Mouse (Mus musculus): ENCODE results near the gene Gm8909. TPM values are rescaled to one million over a fixed set of nuclear protein-coding genes. Genes with fewer than 3 reads are reported as not detected.

Gene Gm8909
- not detected in 2 replicates for total RNA-seq (2014; rRNA removed)
- not detected in 2 replicates for polyA plus RNA-seq (2012; rRNA removed)

- H3K36me3 ChIP-seq (ENCODE audit: control insufficient read depth, insufficient read depth, low read length), result no peaks in the 10 kb centered on the region
- no peak within 1 kb of the TSS for H3K27ac ChIP-seq (replicated peaks; ENCODE audit: insufficient read depth, low read depth, low read length)
- peak within 1 kb of the TSS; percentile 61 for H3K9ac ChIP-seq (ENCODE audit: low read depth, low read length)
- peak within 1 kb of the TSS; percentile 95 for H3K4me3 ChIP-seq (ENCODE audit: insufficient read depth, low read depth, low read length)
- WGBS, result 4% methylated on average over 63 of the region's 63 CpGs
- H3K4me1 ChIP-seq (ENCODE audit: control insufficient read depth, insufficient read depth, low read length), result peaks cover 2% of the 10 kb centered on the region; the same call in 1 of the 2 replicates
- no peaks in the 10 kb centered on the region for H3K79me2 ChIP-seq (ENCODE audit: control insufficient read depth, insufficient read depth, low read length)
- peaks cover 18% of the 10 kb centered on the region for H3K27me3 ChIP-seq (ENCODE audit: control insufficient read depth, insufficient read depth, low read length)
- no peak for DNase-seq (ENCODE audit: extremely low read depth, low read depth, low spot score)
- TF ChIP-seq CTCF (IDR thresholded peaks at IDR 0.05; ENCODE audit: low read depth, low read length), result no peak
- no peak for TF ChIP-seq POLR2A (IDR thresholded peaks at IDR 0.05; ENCODE audit: extremely low read depth, insufficient read depth, low read length)
Observed at GRCm38 (mm10) chr17:36168039-36168652, at the start of gene Gm8909. TSS of gene Gm8909 (minus strand) at chr17:36168537.

GRCm38 (mm10) chr17:36215586-36215985 lies 47.2 kb upstream of the Gm8909 start:
- no peak overlapping the region for H3K9ac ChIP-seq (ENCODE audit: low read depth, low read length)
- H3K4me3 ChIP-seq (ENCODE audit: insufficient read depth, low read depth, low read length), result no peak overlapping the region
- H3K27ac ChIP-seq (replicated peaks; ENCODE audit: insufficient read depth, low read depth, low read length), result no peak overlapping the region
- TF ChIP-seq CTCF (IDR thresholded peaks at IDR 0.05; ENCODE audit: low read depth, low read length) (no peak), POLR2A (IDR thresholded peaks at IDR 0.05; ENCODE audit: extremely low read depth, insufficient read depth, low read length) (no peak)
- no peaks in the 10 kb centered on the region for H3K36me3 ChIP-seq (ENCODE audit: control insufficient read depth, insufficient read depth, low read length)
- 6% methylated on average over 20 of the region's 20 CpGs for WGBS
- DNase-seq (ENCODE audit: extremely low read depth, low read depth, low spot score), result no peak
- no peaks in the 10 kb centered on the region for H3K4me1 ChIP-seq (ENCODE audit: control insufficient read depth, insufficient read depth, low read length)
- H3K79me2 ChIP-seq (ENCODE audit: control insufficient read depth, insufficient read depth, low read length), result no peaks in the 10 kb centered on the region
- H3K27me3 ChIP-seq (ENCODE audit: control insufficient read depth, insufficient read depth, low read length), result peaks cover 10% of the 10 kb centered on the region; the same call in 1 of the 2 replicates

GRCm38 (mm10) chr17:36206846-36207245 lies 38.5 kb upstream of the Gm8909 start:
- no peaks in the 10 kb centered on the region for H3K4me1 ChIP-seq (ENCODE audit: control insufficient read depth, insufficient read depth, low read length)
- H3K36me3 ChIP-seq (ENCODE audit: control insufficient read depth, insufficient read depth, low read length), result no peaks in the 10 kb centered on the region
- DNase-seq (ENCODE audit: extremely low read depth, low read depth, low spot score), result no peak
- H3K27me3 ChIP-seq (ENCODE audit: control insufficient read depth, insufficient read depth, low read length), result no peaks in the 10 kb centered on the region
- TF ChIP-seq POLR2A (IDR thresholded peaks at IDR 0.05; ENCODE audit: extremely low read depth, insufficient read depth, low read length) (no peak), CTCF (IDR thresholded peaks at IDR 0.05; ENCODE audit: low read depth, low read length) (no peak)
- no peak overlapping the region for H3K4me3 ChIP-seq (ENCODE audit: insufficient read depth, low read depth, low read length)
- H3K27ac ChIP-seq (replicated peaks; ENCODE audit: insufficient read depth, low read depth, low read length), result no peak overlapping the region
- H3K79me2 ChIP-seq (ENCODE audit: control insufficient read depth, insufficient read depth, low read length), result no peaks in the 10 kb centered on the region
- H3K9ac ChIP-seq (ENCODE audit: low read depth, low read length), result no peak overlapping the region

- WGBS, result under 1% methylated on average over 41 of the region's 41 CpGs
- peak overlapping the region; percentile 66 for H3K4me3 ChIP-seq (ENCODE audit: insufficient read depth, low read depth, low read length)
- no peaks in the 10 kb centered on the region for H3K79me2 ChIP-seq (ENCODE audit: control insufficient read depth, insufficient read depth, low read length)
- H3K36me3 ChIP-seq (ENCODE audit: control insufficient read depth, insufficient read depth, low read length), result no peaks in the 10 kb centered on the region
- no peaks in the 10 kb centered on the region for H3K4me1 ChIP-seq (ENCODE audit: control insufficient read depth, insufficient read depth, low read length)
- H3K27ac ChIP-seq (replicated peaks; ENCODE audit: insufficient read depth, low read depth, low read length), result no peak overlapping the region
- peak overlapping the region; percentile 68 for H3K9ac ChIP-seq (ENCODE audit: low read depth, low read length)
- TF ChIP-seq POLR2A (IDR thresholded peaks at IDR 0.05; ENCODE audit: extremely low read depth, insufficient read depth, low read length), result no peak
- no peak for TF ChIP-seq CTCF (IDR thresholded peaks at IDR 0.05; ENCODE audit: low read depth, low read length)
- no peaks in the 10 kb centered on the region for H3K27me3 ChIP-seq (ENCODE audit: control insufficient read depth, insufficient read depth, low read length)
- DNase-seq (ENCODE audit: extremely low read depth, low read depth, low spot score), result no peak
Observed at GRCm38 (mm10) chr17:36205862-36206261, 37.5 kb upstream of the Gm8909 start.

GRCm38 (mm10) chr17:36205456-36205855 lies 37.1 kb upstream of the Gm8909 start:
- Histone ChIP-seq H3K4me3 (ENCODE audit: insufficient read depth, low read depth, low read length) (peak overlapping the region; percentile 66), H3K36me3 (ENCODE audit: control insufficient read depth, insufficient read depth, low read length) (no peaks in the 10 kb centered on the region), H3K27me3 (ENCODE audit: control insufficient read depth, insufficient read depth, low read length) (no peaks in the 10 kb centered on the region), H3K79me2 (ENCODE audit: control insufficient read depth, insufficient read depth, low read length) (no peaks in the 10 kb centered on the region), H3K27ac (replicated peaks; ENCODE audit: insufficient read depth, low read depth, low read length) (no peak overlapping the region), H3K9ac (ENCODE audit: low read depth, low read length) (peak overlapping the region; percentile 68), H3K4me1 (ENCODE audit: control insufficient read depth, insufficient read depth, low read length) (no peaks in the 10 kb centered on the region)
- TF ChIP-seq POLR2A (IDR thresholded peaks at IDR 0.05; ENCODE audit: extremely low read depth, insufficient read depth, low read length) (no peak), CTCF (IDR thresholded peaks at IDR 0.05; ENCODE audit: low read depth, low read length) (no peak)
- DNase-seq (ENCODE audit: extremely low read depth, low read depth, low spot score), result peak; percentile 45
- under 1% methylated on average over 15 of the region's 15 CpGs for WGBS

GRCm38 (mm10) chr17:36201851-36202250 lies 33.5 kb upstream of the Gm8909 start:
- Histone ChIP-seq H3K79me2 (ENCODE audit: control insufficient read depth, insufficient read depth, low read length) (no peaks in the 10 kb centered on the region), H3K9ac (ENCODE audit: low read depth, low read length) (no peak overlapping the region), H3K36me3 (ENCODE audit: control insufficient read depth, insufficient read depth, low read length) (no peaks in the 10 kb centered on the region), H3K4me3 (ENCODE audit: insufficient read depth, low read depth, low read length) (no peak overlapping the region), H3K4me1 (ENCODE audit: control insufficient read depth, insufficient read depth, low read length) (no peaks in the 10 kb centered on the region), H3K27ac (replicated peaks; ENCODE audit: insufficient read depth, low read depth, low read length) (no peak overlapping the region), H3K27me3 (ENCODE audit: control insufficient read depth, insufficient read depth, low read length) (peaks cover 2% of the 10 kb centered on the region; the same call in 1 of the 2 replicates)
- 94% methylated on average over 2 of the region's 2 CpGs for WGBS
- no peak for TF ChIP-seq POLR2A (IDR thresholded peaks at IDR 0.05; ENCODE audit: extremely low read depth, insufficient read depth, low read length)
- TF ChIP-seq CTCF (IDR thresholded peaks at IDR 0.05; ENCODE audit: low read depth, low read length), result no peak
- no peak for DNase-seq (ENCODE audit: extremely low read depth, low read depth, low spot score)

Data from liver, adult 2 months (tissue).